Mouse (Mus musculus) neural tube, embryonic 10.5 days (tissue): ENCODE data around the gene Notum.
"Not testable (repeated sequence)": the region's sequence is repeated elsewhere in the genome, so short reads cannot be mapped to it uniquely, and the experiment has no call there.

Experiments used
- DNase-seq: peaks from one replicate; pipeline ENCODE4 v3.0.0-alpha.2; 2017; ENCODE audit warnings: low spot score; ENCODE audit errors: extremely low spot score

Notum gene

DNA sequence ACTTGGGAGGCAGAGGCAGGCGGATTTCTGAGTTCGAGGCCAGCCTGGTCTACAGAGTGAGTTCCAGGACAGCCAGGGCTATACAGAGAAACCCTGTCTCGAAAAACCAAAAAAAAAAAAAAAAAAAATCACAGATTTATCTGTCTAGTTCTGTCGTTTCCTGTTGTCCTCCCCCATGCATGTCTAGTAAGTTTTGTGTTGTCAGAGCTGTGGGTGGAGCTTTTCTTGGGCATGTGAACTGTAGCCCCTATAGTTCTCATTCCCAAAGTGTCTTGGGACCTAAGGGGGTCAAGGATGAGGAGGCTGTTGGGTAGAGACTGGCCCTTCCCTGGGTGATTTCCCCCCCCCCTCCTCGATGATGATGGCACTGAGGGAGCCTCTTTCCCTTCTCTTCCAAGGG, 14.9 kb upstream of the Notum start:
- DNase-seq, result not testable (repeated sequence)

- DNase-seq, result no peak
These were observed 12.7 kb upstream of the Notum start for GRCm38 (mm10) chr11:120673594-120674122.

DNA sequence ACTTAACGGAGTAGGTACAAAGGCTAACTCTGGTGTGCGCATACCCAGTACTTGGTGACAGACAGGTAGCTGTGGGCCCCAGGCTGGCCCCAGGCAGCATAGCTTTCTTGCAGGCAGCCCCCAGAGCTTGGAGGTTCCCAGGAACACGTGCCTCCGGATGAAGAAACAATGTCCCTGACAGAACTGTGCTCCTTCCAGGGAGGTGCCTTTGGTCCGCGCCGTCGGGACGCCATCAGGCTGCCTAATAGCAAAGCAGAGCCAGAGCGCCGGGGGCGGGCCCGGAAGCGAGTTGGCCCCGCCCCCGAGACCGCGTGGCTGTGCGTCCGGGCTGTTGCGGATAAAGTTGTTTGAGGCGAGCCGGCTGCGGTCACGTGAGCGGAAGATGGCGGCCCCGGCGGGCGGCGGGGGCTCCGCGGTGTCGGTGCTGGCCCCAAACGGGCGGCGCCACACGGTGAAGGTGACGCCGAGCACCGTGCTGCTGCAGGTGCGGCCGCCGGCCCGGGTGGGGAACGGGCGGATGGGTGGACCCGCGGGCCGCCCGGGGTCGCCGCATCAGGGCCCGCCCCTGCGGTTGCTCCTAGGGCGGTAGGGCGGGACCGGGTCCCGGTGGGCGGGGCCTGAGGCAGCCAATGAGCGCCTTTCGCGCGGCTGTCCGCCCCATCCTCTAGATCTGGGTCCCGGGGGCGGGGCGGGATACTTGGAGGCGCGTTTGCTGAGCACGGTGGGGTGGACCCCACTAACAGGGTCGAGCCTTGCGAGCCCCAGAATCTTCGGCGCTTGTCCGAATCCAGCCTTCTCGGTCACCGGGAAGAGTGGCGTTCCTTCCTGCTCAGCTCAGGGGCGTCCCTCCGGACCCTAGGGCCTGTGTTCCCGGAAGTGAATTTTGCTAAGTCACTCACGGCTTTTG, 12.0 kb upstream of the Notum start, which contains the start of gene Aspscr1:
TSS of gene Aspscr1 (plus strand) at position 287 of the 907 bp plus-strand sequence.
- peak; percentile 94 for DNase-seq

DNA sequence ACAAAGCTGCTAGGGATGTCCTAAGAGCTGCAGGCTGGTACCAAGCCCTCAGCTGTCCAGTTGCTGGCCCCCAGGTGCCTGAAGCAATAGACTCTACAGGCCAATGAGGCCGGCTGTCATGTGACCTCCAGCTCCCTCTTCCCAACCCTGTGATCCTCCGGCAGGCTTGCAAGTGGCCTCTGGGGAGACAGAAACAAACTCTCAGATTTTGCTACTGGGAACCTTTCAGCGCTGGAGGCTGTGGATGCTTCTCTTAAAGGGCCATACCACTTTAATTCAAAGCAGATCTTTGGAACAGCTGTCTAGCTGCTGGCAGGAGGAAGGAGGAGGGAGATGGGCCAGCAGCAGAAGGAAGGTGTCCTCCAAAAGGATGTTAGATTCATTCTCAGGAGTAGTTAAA, 5.6 kb upstream of the Notum start:
- no peak for DNase-seq

GRCm38 (mm10) chr11:120665406-120665805, 4.4 kb upstream of the Notum start:
- DNase-seq, result no peak

DNA sequence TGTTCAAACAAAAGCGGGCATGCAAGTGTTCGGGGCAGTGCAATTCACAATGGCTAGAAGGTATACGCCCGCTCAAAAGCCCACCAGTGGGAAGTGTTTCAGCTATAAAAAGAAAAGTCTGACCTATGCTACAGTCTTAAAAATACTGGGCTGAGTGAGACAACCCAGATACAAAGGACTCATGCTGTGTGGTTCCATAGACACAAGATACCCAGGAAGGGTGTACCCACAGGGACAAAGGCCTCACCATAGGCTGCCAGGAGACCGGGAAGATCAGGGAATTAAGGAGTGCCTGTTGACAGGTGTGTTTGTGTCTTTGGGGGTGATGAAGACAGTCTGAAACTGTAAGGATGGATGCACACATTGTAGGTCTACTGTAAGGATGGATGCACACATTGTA, 2.7 kb upstream of the Notum start:
- DNase-seq, result no peak

DNA sequence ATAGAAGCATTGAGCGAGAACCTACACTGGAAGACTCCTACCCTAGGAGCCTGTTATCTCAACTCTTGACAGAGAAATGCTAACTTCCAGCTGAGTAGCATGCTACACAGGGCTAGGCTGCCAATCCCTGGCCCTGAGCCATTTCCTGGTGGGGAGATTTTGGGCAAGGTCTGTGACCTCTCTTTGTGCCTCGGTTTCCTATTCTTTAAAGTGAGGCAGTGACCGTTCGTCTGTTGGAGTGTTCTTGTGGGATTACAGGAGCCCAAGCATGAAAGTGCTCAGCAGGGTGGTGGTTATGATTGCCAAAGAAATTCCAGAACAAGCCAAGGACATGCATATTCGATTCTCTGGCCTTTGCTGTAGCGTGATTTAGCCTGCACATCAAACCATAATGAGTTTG, 1.8 kb upstream of the Notum start:
- DNase-seq, result no peak

- peak; percentile 61 for DNase-seq
These were observed 487 bp downstream of the Notum start for GRCm38 (mm10) chr11:120660301-120661075.

GRCm38 (mm10) chr11:120659509-120660300, 1.3 kb downstream of the Notum start:
- peak; percentile 57 for DNase-seq

DNA sequence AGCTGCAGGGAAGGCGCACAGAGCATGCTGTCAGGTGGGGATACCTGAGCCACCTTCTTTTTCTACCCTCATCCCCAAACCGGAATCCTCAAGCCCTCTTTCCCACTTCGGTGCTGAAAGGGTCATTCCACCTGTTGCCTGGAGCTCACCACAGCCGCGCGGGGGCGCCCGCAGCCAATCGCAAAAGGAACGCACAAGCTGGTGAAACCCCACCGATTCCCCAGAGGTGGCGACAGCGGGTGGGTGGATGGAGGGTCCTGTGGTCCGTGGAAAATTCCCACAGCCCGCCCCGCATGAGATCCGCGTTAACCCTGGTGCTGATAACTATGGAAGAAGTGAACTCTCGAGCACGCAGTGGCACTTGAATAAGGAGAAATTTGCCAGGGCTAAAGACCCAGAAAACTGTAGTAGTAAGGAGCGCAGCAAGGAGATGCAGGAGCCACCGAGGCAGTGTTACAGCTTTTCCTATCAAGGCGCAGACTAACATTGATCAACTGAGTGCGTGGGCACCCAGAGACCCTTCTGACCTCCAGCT, 2.0 kb downstream of the Notum start:
- DNase-seq, result peak; percentile 82

DNA sequence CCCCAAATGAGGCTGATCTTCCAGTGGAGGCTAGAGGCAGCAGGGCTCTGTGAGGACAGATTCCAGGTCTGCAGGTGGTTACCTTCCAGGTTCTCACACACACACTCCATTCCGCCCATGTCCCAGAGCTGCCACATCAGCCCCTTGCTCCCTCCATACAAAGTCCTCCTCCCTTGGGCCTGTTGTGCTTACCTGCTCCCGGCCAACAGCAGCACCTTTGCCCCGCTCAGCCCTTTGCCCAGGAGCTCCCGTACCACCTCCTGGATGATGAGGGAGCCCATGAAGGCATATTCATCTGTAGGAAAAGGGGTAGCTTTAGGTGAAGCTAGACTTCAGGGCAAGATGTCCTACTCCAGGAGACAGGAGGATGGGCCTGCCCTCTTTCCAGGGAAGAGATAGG, 3.7 kb downstream of the Notum start:
- DNase-seq, result no peak

DNA sequence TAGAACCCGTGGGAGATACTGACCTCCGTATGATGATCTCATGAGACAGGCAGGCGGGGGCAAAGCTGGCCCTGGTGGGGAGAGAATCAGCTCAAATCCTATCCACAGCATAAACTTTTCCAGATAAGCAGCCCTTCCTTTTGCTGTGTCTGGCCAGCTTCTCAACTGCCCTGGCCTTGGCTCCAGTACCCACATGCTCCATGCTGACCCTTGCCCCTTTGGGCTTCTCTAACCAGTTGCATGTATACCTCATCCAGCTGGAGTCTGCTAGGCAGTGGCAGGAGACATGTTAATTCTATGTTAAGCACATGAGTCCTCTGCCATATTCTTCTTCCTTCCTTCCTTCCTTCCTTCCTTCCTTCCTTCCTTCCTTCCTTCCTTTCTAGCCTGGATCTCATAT, 6.2 kb downstream of the Notum start:
- no peak for DNase-seq

GRCm38 (mm10) chr11:120651872-120652271, 9.1 kb downstream of the Notum start:
- DNase-seq, result no peak

DNA sequence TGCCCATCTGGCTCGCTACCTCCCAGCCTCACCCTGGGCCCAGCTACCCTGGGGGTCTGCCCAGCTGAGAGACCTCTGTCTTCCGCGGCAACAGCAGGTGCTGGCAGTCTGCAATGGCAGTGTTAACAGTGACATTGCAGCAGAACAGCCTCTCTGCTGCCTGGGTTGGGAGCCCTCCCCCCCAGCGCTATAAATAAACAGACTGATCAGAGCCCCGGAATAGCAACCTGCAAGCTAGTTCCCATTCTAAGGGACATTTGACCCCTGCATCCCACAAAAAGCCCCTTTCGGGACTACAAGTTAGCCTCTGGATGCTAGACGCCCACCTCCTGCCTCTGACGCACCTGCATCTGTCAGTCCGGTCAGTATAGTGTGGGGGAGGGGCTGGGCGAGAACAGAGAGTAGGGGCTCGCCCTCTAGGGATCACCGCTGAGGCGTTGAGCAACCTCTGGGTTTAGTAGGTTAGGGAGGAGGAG, 12.9 kb downstream of the Notum start, which contains the start of gene Myadml2:
TSS of gene Myadml2 (minus strand) at position 158 of the 476 bp plus-strand sequence.
- DNase-seq, result peak; percentile 55

- DNase-seq, result no peak
These were observed 13.7 kb downstream of the Notum start for GRCm38 (mm10) chr11:120647047-120647830.

GRCm38 (mm10) chr11:120643601-120643987, 17.4 kb downstream of the Notum start, which contains the start of gene Pycr1:
TSS of gene Pycr1 (minus strand) at chr11:120643769.
- peak; percentile 96 for DNase-seq

DNA sequence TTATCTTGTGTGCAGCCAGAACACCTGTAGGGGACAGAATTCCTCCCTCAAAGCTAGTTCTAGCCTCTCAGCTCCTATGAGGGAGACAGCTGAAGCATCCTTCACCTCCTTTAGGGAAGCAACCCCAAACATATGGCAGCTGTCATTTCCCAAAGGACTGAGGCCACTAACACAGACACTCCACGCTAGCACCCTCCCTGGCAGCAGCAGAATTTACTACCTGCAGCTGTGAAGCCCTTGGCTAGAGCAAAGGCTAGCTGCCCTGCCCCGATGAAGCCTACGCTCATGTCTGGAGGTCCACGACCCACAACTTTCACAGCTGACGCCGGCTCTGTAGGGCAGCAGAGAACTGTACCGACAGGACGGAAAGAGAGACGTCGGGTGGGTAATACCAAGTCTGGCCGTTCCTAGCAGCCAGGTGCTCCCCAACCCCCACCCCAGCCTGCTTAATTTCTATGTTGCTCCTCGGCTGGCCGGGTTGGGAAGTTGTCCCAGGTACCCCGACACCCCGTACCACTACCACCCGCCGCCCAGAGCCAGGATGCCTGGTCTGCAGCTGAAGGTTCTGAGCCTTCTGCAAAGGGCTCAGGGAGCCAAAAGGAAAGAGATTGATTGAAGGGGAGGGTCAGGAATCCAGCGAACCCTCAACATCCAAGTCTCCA, 17.9 kb downstream of the Notum start:
- DNase-seq, result no peak

- DNase-seq, result no peak
These were observed 19.1 kb downstream of the Notum start for GRCm38 (mm10) chr11:120641869-120642268.

GRCm38 (mm10) chr11:120641255-120641654, 19.7 kb downstream of the Notum start:
- DNase-seq, result no peak
